Mouse (Mus musculus) thymus, postnatal 36 days (tissue): Measurements from ENCODE around the gene Ank3.

Source experiments
- DNase-seq, 2 experiments: peaks; one replicate each; pipeline ENCODE4 v3.0.0; 2022; ENCODE audit warnings: mixed read lengths in 2 of 2

Ank3 gene

DNA sequence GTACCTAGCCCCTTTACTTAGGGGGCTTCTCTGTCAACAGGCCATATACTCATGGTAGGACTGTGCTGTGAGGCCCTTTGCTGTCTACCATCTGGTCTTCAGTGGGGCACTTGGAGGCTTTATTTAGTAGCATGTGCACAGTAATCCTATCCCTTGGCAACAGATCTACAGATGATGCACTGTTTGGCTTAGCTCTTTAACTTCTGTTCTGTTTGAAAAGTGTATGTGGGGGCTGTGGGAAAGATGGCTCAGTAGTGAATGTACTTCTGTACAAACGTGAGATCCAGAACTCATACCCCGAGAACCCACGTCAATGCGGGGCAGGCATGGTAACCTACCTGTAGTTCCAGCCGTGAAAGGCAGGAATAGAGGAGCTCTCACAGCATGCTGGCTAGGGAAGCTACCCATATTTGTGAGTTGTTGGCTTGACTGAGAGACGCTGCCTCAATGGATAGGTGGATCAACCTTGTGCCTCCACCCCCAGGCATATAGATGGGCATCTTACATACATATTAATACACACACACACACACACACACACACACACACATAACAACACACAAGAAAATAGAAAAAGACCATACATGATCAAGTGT, 86.7 kb downstream of the Ank3 start:
- DNase-seq: no peak

DNA sequence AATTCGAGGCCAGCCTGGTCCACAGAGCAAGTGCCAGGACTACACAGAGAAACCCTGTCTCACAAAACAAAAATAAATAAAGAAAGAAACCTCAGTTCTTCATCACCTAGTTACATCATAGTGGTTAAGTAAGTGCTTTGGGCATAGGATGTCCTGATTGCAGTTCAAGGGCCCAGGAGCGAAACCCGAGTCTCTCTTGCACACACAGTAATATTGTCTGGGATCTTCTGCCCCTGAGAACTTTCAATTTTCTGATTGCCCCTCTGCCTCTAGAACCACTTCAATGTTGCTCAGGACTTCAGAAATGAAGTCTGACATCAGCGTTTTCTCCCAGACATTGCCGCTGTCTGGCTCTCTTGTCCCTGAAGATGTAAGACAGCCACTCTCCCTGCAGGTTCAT, 91.6 kb downstream of the Ank3 start:
- DNase-seq: no peak

DNA sequence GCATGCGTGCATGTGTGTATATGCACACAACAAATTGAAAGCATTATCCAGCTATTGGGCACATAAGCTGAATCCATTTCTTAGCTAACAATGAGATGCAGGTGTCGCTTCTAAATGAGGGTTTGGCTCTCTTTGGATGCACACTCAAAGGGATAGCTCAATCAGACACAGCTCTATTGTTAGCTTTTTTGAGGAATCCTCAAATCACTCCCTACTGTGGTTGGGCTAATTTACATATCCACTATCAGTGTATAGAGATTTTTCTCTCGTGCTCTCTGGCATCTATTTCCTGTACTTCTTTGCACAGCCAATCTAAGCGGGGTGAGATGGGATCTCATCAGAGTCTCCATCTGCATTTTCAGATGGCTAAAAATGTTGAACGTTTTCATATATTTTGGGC, 93.4 kb downstream of the Ank3 start:
- DNase-seq: no peak

DNA sequence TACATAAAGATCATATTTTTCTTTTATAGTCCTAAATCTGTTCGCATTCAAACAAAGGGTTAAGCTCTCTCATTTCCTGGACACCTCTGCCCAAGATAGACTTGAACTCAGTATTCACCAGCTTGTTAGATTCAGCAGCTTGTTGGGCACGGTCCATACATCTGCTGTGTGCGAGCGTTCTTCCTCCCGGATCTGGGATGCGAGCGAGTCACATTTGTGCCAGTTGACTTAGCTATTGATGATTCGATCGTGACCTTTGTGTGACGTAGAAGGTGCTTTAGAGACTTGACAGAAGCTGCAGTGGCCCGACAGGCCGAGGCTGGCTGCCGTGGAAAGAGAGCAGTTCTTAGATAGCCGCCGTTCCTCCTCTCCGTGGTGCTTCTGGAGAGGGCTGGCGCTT, 98.8 kb downstream of the Ank3 start:
- no peak for DNase-seq

DNA sequence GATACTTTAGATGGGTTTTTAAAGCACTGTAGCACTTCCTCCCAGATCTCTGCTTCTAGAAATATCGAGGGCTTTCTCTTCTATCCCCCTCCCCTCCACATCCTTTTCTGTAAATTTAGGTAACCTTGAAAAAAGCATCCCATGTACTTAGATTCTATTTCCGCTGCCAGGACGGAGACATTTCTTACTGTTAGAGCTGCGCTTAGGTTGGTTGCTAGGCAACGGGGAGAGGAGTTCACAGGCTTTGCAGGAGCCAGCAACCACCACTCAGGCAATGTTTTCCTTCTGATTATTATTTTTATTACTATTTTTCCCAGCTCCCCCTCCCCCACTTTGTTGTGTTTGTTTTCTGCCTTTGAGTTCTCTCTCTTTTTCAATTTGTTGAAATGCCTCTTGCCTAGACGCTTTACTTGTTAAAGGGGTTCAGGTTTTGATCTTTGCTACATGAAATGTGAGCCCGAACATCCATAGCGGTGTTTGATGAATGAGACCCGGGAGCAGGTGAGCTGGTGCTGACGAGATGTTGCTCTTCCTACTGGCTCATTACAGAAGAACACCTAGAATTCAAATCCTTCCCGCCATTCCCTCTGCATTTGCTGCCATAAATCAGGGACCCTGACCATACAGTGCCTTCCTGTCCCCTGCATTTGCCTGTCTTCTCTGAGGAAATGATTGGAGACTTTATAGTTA, 101.7 kb downstream of the Ank3 start:
- no peak for DNase-seq

DNA sequence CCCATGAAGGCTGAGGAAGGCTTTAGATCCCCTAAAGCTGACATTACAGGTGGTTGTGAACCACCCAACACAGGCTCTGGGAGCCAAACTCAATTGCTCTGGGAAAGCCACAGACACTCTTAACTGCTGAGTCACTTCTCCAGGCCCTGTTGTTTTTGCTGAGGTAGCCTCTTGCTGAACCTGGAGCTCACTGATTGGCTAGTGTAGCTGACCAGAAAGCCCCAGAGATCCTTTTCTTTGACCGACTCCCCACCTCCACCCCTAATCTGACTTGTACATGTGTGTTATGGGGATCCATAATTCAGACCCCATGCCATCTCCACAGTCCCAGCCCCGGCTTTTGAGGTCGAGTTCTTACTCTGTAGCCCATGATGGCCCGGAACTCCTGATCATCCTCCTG, 105.2 kb downstream of the Ank3 start:
- DNase-seq: no peak

DNA sequence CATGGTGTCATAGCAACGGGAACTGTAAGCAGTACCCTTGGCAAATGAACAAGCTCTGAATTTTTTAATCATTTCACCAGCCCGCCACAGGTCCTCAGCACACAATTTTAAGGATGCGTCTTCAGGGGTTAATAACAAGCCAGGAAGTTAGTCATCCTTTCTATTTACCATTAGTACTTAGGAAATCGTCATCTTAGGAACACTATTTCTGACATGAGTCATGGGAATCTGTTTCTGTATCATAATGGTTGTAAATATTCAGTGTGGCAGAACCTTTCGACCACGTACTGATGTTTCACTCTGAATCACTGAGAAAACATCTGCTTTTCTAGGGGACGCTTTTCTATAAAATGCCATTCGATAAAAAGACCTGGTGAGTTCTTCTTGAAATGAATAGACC, 109.1 kb downstream of the Ank3 start:
- DNase-seq: no peak

DNA sequence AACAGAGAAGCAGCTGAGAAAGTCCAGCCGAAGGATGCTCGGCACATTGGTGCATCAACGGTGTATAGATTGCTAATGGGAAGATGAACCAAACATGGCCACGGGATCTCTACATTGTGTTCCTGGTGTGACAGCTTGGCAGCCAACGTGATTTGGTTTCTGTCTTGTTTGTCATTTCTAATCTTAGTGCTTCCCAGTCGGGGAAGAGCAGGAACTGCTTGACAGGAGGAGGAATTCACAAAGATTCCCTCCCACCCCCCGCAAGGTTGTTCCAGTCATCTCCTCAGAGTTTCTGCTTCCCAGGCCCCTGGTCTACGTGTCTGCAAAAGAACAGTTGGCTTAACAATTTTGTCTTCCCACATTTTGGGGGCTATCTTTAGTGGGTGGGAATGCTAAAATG, 111.8 kb downstream of the Ank3 start:
- no peak for DNase-seq

DNA sequence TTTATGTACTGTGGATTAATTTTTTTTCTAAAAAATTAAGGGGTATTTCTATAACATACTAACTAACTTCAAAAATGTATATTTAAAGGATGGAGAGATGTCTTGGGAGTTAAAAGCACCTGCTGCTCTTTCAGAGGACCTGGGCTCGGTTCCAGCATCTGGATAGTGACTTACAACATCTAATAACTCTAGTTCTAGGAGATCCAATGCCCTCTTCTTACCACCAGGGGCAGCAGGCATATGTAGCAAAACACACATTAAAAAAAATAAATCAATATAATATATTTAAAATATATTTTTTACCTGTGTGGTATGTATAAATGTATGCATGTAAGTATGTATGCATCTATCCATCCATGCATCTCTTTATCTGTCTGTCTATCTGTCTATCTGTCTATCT, 112.7 kb downstream of the Ank3 start:
- DNase-seq: no peak

DNA sequence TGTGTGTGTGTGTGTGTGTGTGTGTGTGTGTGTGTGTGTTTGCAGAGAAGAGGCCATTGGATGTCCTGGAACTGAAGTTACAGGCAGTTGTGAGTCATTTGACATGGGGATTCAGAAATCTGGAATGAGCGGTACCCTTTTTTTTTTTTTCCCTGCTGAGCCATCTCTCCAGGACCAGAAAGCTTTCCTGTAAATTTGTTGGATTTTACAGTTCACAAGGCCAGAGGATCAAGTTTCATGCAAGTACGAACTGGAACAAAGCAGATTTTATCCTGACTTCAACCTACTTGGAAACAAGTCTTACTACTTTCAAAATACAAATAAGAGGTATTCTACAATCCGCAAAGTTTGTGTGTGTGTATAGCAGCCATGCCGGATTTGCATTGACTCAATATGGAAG, 123.4 kb downstream of the Ank3 start:
- DNase-seq: no peak

DNA sequence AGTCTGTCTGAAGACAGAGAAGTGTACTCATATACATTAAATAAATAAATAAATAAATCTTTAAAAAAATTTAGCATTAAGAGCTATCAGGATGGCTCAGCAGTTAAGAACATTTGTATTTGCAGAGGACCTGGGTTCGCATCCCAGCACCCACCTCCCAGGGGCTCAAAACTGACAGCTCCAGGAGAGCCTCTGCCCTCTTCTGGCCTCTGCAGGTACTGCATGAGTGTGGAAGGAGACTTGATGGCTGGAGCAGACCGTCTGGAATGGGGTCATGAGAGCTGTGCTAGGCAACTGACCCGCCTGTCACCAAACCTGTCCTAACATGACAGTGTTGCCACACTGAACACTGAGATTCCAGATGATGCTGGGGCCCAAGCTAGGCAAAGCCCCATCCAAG, 124.6 kb downstream of the Ank3 start:
- peak; percentile 23 to 34 for DNase-seq

DNA sequence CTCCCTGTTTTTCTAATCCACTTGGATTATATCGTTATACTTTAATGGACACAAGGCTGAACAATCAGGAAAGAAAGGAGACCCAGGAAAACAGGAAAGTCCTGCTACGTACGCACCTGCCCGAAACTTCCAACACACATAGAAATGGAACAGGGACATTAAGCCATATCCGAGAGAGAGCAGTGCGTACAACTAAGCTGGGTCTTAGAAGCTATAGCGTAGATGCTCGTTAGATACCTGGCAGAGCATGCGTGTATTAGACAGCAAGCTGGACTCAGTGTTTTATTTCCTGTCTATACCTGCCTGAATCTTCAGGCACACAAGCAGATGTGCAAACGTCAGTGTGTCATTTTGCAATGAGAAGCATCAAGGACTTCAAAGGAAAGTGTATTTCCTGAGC, 128.7 kb downstream of the Ank3 start:
- no peak for DNase-seq

DNA sequence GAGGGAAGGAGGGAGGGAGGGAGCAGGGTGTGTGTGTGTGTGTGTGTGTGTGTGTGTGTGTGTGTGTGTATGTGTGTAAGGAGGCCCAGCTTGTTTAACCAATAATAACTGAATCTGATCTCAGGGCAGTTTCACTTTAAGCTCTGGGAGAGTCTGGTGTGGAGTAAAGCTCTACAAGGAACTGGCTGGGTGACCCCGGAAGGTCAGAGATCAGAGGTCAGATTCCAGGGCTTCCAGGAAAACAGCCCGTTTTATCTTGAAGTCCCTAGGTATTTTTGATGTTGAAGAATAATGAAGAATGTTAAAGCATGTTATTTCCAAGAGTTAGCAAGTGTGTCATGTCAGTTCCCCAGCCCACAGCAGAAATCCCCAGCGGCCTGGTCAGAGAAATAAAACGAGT, 130.2 kb downstream of the Ank3 start:
- no peak for DNase-seq

DNA sequence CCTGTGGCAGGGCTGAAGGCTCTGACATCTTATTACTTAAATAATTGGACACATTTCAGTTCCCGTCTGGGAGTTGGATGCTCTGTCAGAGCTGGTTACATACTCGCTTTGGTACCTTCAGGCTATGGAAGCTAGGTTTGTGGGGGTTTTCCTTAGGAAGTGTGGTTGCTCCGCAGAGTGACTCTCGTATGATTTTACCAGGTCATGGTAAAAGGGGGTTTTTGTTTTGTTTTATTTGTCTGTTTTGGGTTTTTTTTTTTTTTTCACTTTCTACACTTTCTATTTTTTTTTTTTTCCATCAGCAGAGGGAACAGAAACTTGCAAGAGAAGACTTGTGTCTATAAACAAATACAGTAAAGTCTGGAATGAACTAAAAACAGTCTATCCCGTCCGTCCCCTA, 131.8 kb downstream of the Ank3 start:
- DNase-seq: no peak

DNA sequence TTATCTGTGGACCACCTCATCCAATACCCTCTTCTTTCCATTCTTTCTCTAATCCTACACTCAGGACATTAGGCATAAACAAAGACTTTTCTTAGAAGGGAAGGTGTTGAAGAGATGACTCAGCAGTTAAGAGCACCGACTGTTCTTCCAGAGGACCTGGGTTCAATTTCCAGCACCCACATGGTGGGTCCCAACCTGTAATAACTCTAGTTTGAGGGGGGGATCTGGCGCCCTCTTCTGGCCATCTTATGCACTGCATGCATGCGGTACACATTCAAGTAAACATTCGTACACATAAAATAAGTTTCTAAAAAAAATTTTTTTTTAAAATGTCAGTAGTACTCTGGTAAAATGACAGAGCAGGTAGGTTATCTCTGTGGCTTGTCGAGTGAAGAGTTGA, 133.0 kb downstream of the Ank3 start:
- DNase-seq: no peak

DNA sequence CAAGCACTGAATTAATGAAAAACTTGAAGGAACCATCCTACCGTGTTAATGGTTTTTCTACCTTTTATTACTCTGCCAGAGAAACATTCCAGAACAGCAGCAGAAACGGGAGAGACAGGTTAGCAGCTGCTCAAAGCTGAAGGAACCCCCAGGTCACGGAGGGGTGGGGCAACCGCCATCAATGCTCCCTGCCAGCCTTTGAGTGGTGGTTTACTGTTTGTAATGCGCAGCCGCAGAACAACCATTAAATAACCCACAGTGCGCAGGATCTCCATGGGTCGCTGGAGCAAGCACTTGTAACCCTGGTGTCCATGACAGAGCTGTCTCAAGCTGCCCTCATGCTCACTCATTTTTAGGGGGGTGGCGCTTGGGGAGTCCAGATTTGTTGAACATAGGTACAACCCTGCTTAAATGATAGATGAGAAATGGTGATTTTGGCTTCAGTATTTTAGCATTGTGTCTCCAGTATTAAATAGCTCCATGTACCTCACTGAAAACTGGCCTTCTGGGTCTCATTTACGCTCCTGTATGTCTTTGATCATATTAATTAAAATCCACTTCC, 133.7 kb downstream of the Ank3 start:
- DNase-seq: no peak

DNA sequence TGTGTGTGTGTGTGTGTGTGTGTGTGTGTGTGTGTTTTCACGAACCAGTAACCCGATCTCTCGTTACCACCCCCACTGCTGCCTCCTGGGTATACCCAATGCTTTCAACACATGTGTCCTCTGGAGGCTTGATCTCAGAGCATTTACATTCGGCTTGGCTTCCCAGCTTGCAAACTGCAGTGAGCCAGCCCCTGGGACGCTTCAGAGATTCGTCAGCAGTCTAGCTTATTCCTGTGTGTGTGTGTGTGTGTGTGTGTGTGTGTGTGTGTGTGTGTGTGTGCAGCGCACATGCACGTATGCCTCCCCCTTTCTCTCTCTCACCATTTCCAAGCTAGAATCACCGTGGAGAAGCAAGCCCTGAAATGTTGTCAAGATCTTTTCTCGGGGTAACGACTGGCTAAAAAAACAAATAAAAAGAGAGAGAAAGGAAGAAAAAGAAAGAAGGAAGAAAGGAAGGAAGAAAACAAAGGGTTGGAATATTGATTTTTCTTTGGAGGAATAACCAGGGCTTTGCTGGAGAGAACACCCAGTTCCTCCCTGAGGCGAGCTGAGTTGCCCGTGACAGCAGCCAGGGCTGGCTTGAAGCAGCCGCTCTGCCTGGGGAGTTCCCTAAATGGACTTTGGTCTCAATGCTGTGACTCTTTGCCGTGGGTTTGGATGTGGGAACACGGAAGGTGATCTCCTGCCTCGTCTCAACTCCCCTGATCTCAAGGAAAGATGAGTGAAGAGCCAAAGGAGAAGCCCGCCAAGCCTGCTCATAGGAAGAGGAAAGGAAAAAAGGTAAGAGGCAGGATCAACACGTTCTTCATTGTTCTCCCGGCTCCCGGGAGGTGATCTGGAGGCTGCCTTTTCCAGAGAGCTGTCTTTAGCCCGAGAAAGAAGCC, 135.2 kb downstream of the Ank3 start:
- no peak for DNase-seq

DNA sequence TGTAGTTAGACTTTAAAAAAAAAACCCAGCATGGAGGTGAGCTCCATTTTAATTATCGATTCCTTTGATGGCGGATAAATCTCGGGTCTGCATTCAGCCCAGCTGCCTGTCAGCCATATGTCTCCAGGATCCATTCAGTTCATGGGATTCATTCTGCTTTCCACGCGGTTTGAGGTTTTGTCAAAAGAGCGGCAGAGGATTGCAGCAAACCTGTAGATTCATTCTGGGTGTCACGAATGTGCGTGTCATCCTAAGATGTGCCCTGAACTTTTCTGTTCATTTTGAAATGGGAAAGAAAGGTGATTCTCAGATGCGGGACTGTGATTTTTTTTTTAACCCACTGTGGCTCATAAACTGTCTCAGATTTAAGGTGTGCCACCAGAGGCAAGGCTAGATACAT, 136.1 kb downstream of the Ank3 start:
- no peak for DNase-seq

DNA sequence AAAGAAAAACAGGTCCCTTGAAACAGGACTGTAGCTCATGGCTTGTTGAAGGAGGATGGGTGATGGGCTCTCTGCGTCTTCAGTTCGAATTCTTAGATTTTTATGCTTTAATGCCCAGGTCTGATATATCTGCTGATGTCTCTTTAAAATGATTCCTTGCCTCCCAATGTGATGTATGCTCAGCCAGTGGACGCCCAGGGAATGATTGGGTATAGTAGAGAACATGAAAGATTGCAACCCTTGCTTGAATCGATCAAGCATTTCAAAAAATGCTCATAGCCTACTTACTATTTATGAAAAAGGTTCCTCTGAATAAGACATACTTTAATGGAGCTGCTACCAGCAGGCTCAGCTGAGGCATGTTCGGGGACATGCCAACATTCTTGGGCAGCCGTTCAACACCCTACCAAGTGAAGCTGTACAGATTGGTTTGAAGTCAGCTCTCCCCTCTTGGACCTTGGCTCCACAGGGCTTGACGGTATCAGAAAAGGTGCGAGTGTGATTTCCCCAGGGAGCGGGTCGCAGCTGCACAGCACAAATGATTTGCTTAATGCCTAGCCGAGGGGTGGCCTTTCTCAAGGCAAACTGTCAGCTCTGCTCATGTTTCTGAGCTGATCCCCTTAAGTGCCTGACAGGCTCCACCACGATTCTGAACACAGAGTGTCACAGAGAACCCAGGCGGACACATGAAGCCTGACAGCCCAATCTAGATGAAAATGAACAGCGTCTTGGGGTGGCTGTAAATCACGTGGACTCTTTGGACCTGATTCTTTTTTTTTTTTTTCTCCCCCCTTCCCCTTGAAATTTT, 136.8 kb downstream of the Ank3 start:
- DNase-seq: no peak

DNA sequence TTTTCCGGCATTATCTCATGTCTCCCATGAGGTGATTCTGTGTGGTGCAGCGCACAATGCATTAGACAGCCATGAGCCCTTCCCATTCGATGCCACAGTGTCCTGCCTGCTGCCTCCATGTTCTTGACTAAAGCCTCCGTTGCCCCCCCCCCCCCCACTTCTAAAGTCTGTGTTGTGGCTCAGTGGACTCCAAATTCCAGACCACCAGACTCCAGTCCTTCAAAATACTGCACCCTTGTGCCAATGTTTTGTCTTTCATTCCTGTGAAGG, 137.3 kb downstream of the Ank3 start:
- no peak for DNase-seq

DNA sequence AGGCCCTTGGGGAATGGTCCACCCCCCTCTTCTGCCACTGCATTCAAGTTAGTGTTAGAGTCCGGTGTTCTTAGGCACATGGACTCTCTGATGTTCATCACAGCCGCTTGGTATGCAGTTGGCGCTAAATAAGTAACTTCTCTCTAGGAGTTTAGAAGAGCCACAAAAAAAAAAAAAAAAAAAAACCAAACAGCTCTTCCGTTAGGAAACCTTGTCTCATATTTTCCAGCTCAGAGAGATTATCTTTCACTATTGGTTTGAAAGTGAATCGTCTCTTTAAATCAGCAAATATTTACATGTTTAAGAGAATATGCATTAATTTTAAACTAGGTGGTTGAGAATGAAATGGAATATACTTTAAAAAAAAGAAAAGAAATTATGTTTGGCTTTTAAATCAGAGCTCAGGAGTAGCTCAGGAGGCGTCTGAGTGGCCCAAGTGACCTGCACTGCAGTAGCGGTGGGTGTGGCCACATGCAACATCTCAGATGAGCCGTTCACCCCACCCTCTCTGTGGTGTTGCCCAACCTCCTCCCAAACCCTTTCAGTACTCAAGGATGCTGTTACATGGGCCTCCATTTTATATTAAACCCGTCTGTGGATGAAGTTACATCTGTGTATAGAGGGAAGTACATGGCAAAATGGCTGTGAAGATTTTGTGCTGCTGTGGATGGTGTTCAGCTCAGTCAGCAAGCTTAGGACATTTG, 138.0 kb downstream of the Ank3 start:
- DNase-seq: no peak

DNA sequence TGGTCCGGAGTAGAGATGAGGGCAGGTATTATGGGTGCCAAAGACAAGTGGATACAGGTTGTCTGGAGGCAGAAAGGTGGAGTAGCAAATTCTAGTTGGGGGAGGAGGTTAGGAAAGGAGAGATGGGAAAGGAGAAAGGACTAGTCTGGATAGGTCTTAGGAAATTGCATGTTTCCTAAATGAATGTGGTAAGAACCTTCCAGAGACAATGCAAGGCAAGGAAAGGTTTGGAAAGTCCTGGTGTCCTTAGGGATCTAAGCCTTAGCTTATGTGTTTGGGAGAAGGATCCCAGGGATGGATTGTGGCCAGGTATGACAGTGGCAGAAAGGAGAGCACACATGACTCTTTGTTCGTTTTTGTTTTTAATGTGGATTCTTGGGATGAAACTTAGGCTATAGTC, 139.7 kb downstream of the Ank3 start:
- no peak for DNase-seq

DNA sequence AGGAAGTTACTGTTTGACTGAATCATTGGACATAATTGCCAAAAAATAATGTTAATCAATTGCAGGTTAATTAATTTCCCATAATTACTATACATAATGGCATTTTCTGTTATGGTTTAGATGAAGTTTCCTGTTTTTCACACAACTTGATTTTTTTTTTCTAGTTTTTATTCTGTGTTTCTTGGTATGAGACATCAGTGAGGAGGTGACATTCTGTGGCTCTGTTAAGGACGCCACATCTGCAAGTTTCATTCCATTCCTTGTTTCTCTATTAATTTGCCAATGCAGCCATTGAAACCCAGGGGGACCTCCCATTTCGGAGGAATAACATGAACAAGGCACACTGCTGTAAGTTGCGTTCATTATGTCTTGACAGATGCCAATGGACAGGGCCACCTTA, 143.9 kb downstream of the Ank3 start:
- DNase-seq: no peak
